Mouse (Mus musculus) brain, embryonic 14.5 days (tissue): Measurements from ENCODE around the gene Hist1h4m.

Experiments used
- CTCF ChIP-seq: fragments of 200-500 bp; IDR thresholded peaks from 2 replicates; pipeline ENCODE4 v1.5.1; 2012; ENCODE audit warnings: inconsistent platforms, mild to moderate bottlenecking, moderate library complexity, borderline replicate concordance; ENCODE audit not compliant: insufficient read depth, insufficient read length; ENCODE audit errors: extremely low read depth
- POLR2A ChIP-seq: fragments of 200-500 bp; IDR thresholded peaks from 2 replicates; pipeline ENCODE4 v1.6.1; 2012; ENCODE audit warnings: mild to moderate bottlenecking, inconsistent platforms, borderline replicate concordance; ENCODE audit not compliant: poor library complexity, insufficient read depth, insufficient read length, severe bottlenecking; ENCODE audit errors: extremely low read depth

GRCm38 (mm10) chr13:21828511-21828910 is 17.0 kb downstream of the Hist1h4m start:
- no peak for TF ChIP-seq CTCF
- no peak for TF ChIP-seq POLR2A
